Comparison of ENCODE assay signal across 15 mouse cellular contexts in genomic region chr6:83027706-83028105, GRCm38 (mm10). TPM values are rescaled to one million over a fixed set of nuclear protein-coding genes. Genes with fewer than 3 reads are reported as not detected.
DNase-seq lines count a peak whose midpoint lies in the region; ATAC-seq and TF ChIP-seq lines count a peak whose summit lies in the region.
"Had no signal": no experiment of that assay in that cellular context is flagged by ENCODE, and none has a peak within 500 bp of the region (broad histone marks: within the 10 kb centered on the region; RNA-seq: fewer than 3 reads in every experiment).

No protein-coding gene starts in this region.

- DNase-seq in liver, postnatal 0 days, result no peak
- DNase-seq in 3T3-L1 (ENCODE audit: low read depth, low spot score), result peak; percentile 90
- DNase-seq in Muller cell, postnatal 12 days (ENCODE audit: inconsistent ontology term), result peak; percentile 70
- no peak for DNase-seq in limb, embryonic 10.5 days (ENCODE audit: low spot score)
- no peak for DNase-seq in frontal cortex, postnatal 14 days (ENCODE audit: low spot score in 2 of 2)
- no peak for DNase-seq in layer of hippocampus, postnatal 14 days (ENCODE audit: low spot score in 2 of 2)
- DNase-seq: adrenal gland, postnatal 14 days; cerebellum, postnatal 36 days; forebrain, postnatal 0 days; kidney, adult 8-10 months; right cerebral cortex, postnatal 25 days had no signal

- WGBS in liver, embryonic 12.5 days (ENCODE audit: insufficient replicate concordance), result 42% methylated on average over 8 of the region's 9 CpGs
- 36% methylated on average over 6 of the region's 9 CpGs for WGBS in liver, postnatal 0 days (ENCODE audit: insufficient replicate concordance)
- WGBS in limb, embryonic 10.5 days, result 54% methylated on average over 7 of the region's 9 CpGs
- WGBS in forebrain, embryonic 16.5 days, result 52% methylated on average over 7 of the region's 9 CpGs

- H3K4me1 ChIP-seq in liver, embryonic 12.5 days, result peaks cover 76% of the 10 kb centered on the region
- H3K4me1 ChIP-seq in liver, postnatal 0 days (ENCODE audit: insufficient read depth), result peaks cover 33% of the 10 kb centered on the region
- H3K4me1 ChIP-seq in limb, embryonic 10.5 days, result peaks cover 28% of the 10 kb centered on the region
- peaks cover 4% of the 10 kb centered on the region for H3K4me1 ChIP-seq in forebrain, embryonic 16.5 days (replicated peaks; ENCODE audit: control insufficient read depth, insufficient read depth, low read length)

- no peak overlapping the region for H3K4me3 ChIP-seq in liver, embryonic 12.5 days
- no peak overlapping the region for H3K4me3 ChIP-seq in liver, postnatal 0 days (ENCODE audit: low read depth, low read length)
- H3K4me3 ChIP-seq in limb, embryonic 10.5 days, result no peak overlapping the region
- H3K4me3 ChIP-seq in forebrain, embryonic 16.5 days (replicated peaks; ENCODE audit: low read length), result no peak overlapping the region
- H3K4me3 ChIP-seq: left cerebral cortex, adult 2 months; midbrain, embryonic 13.5 days had no signal

- H3K27me3 ChIP-seq in liver, embryonic 12.5 days (replicated peaks), result peaks cover 19% of the 10 kb centered on the region; the same call in 1 of the 2 replicates
- peaks cover 13% of the 10 kb centered on the region; the same call in 1 of the 2 replicates for H3K27me3 ChIP-seq in liver, postnatal 0 days (ENCODE audit: insufficient read depth, low read length)
- peaks cover 59% of the 10 kb centered on the region for H3K27me3 ChIP-seq in limb, embryonic 10.5 days (ENCODE audit: low read depth, poor library complexity, severe bottlenecking)
- peaks cover 15% of the 10 kb centered on the region for H3K27me3 ChIP-seq in forebrain, embryonic 16.5 days (replicated peaks; ENCODE audit: control insufficient read depth, insufficient read depth, low read length)

- H3K36me3 ChIP-seq in liver, embryonic 12.5 days, result peaks cover 28% of the 10 kb centered on the region
- peaks cover 14% of the 10 kb centered on the region for H3K36me3 ChIP-seq in liver, postnatal 0 days (replicated peaks; ENCODE audit: insufficient read depth, low read length)
- no peaks in the 10 kb centered on the region for H3K36me3 ChIP-seq in limb, embryonic 10.5 days
- no peaks in the 10 kb centered on the region for H3K36me3 ChIP-seq in forebrain, embryonic 16.5 days (ENCODE audit: control insufficient read depth, insufficient read depth)
- H3K36me3 ChIP-seq: midbrain, embryonic 13.5 days had no signal

- no peak for TF ChIP-seq CTCF in liver, postnatal 0 days (IDR thresholded peaks at IDR 0.05; ENCODE audit: low read depth)

- H3K27ac ChIP-seq in liver, embryonic 12.5 days, result peak overlapping the region; percentile 50; the same call in 1 of the 2 replicates
- no peak overlapping the region for H3K27ac ChIP-seq in liver, postnatal 0 days (ENCODE audit: low read depth)
- peak overlapping the region; percentile 43 for H3K27ac ChIP-seq in limb, embryonic 10.5 days
- H3K27ac ChIP-seq in forebrain, embryonic 16.5 days (ENCODE audit: low read length), result no peak overlapping the region
- H3K27ac ChIP-seq: left cerebral cortex, adult 2 months; midbrain, embryonic 13.5 days had no signal

- H3K9me3 ChIP-seq in liver, embryonic 12.5 days (replicated peaks), result no peaks in the 10 kb centered on the region
- no peaks in the 10 kb centered on the region for H3K9me3 ChIP-seq in liver, postnatal 0 days (ENCODE audit: low read length)
- no peaks in the 10 kb centered on the region for H3K9me3 ChIP-seq in limb, embryonic 10.5 days (replicated peaks)
- no peaks in the 10 kb centered on the region for H3K9me3 ChIP-seq in forebrain, embryonic 16.5 days (ENCODE audit: control insufficient read depth, low read length)
- H3K9me3 ChIP-seq: midbrain, embryonic 13.5 days had no signal

- no peak for ATAC-seq in liver, embryonic 12.5 days
- no peak for ATAC-seq in liver, postnatal 0 days
- ATAC-seq in forebrain, embryonic 16.5 days, result no peak
- ATAC-seq: forebrain, postnatal 0 days; midbrain, embryonic 13.5 days had no signal

- peak overlapping the region; percentile 12; the same call in 1 of the 2 replicates for H3K9ac ChIP-seq in liver, embryonic 12.5 days
- H3K9ac ChIP-seq in liver, postnatal 0 days (replicated peaks), result no peak overlapping the region
- no peak overlapping the region for H3K9ac ChIP-seq in forebrain, embryonic 16.5 days (replicated peaks; ENCODE audit: low read depth, low read length)
- H3K9ac ChIP-seq: forebrain, postnatal 0 days; midbrain, embryonic 13.5 days had no signal

- H3K4me2 ChIP-seq in liver, embryonic 12.5 days, result no peak overlapping the region
- H3K4me2 ChIP-seq in liver, postnatal 0 days (ENCODE audit: low read depth, low read length), result no peak overlapping the region
- no peak overlapping the region for H3K4me2 ChIP-seq in forebrain, embryonic 16.5 days (ENCODE audit: low read length)
- H3K4me2 ChIP-seq: midbrain, embryonic 13.5 days had no signal

- no peak for TF ChIP-seq EP300 in liver, postnatal 0 days (IDR thresholded peaks at IDR 0.05; ENCODE audit: low read depth)

RNA-seq across cellular contexts. Expression of gene Dok1, which starts 5.6 kb away (rescaled TPM):
- polyA plus RNA-seq in liver, embryonic 12.5 days (2016; fragmentation: Nextera tagmentation; extraction: Ambion mirVana), result 22.2 and 22.6 TPM in 2 replicates
- polyA plus RNA-seq in liver, postnatal 0 days (2015; fragmentation: Nextera tagmentation; extraction: Ambion mirVana), result 11.3 and 11.8 TPM in 2 replicates
- polyA plus RNA-seq in limb, embryonic 10.5 days (2016; fragmentation: Nextera tagmentation; extraction: Ambion mirVana), result 9.8 and 14.9 TPM in 2 replicates
- total RNA-seq in layer of hippocampus, postnatal 14 days (2021), result 1 to 10 TPM; 3.1 to 3.3 TPM
- polyA plus RNA-seq in forebrain, embryonic 16.5 days (2015; fragmentation: Nextera tagmentation; extraction: Ambion mirVana), result 2.0 and 2.1 TPM in 2 replicates

RNA-seq across cellular contexts. Expression of gene Loxl3, which starts 6.3 kb away (rescaled TPM):
- polyA plus RNA-seq in liver, embryonic 12.5 days (2016; fragmentation: Nextera tagmentation; extraction: Ambion mirVana), result 3.1 and 3.2 TPM in 2 replicates
- 1.2 and 1.7 TPM in 2 replicates for polyA plus RNA-seq in liver, postnatal 0 days (2015; fragmentation: Nextera tagmentation; extraction: Ambion mirVana)
- polyA plus RNA-seq in limb, embryonic 10.5 days (2016; fragmentation: Nextera tagmentation; extraction: Ambion mirVana), result 6.3 and 12.8 TPM in 2 replicates
- total RNA-seq in layer of hippocampus, postnatal 14 days (2021), result 1 to 10 TPM; 2.3 to 3.8 TPM
- 5.3 and 6.0 TPM in 2 replicates for polyA plus RNA-seq in forebrain, embryonic 16.5 days (2015; fragmentation: Nextera tagmentation; extraction: Ambion mirVana)

RNA-seq across cellular contexts. Expression of gene Aup1, which starts 26.6 kb away (rescaled TPM):
- 215 and 233 TPM in 2 replicates for polyA plus RNA-seq in liver, embryonic 12.5 days (2016; fragmentation: Nextera tagmentation; extraction: Ambion mirVana)
- 175 and 180 TPM in 2 replicates for polyA plus RNA-seq in liver, postnatal 0 days (2015; fragmentation: Nextera tagmentation; extraction: Ambion mirVana)
- polyA plus RNA-seq in limb, embryonic 10.5 days (2016; fragmentation: Nextera tagmentation; extraction: Ambion mirVana), result 167 and 169 TPM in 2 replicates
- total RNA-seq in layer of hippocampus, postnatal 14 days (2021), result 100 to 1,000 TPM; 108 to 116 TPM
- 157 and 186 TPM in 2 replicates for polyA plus RNA-seq in forebrain, embryonic 16.5 days (2015; fragmentation: Nextera tagmentation; extraction: Ambion mirVana)

RNA-seq across cellular contexts. Expression of gene Htra2, which starts 27.4 kb away (rescaled TPM):
- polyA plus RNA-seq in liver, embryonic 12.5 days (2016; fragmentation: Nextera tagmentation; extraction: Ambion mirVana), result 147 and 154 TPM in 2 replicates
- 33.8 and 34.7 TPM in 2 replicates for polyA plus RNA-seq in liver, postnatal 0 days (2015; fragmentation: Nextera tagmentation; extraction: Ambion mirVana)
- polyA plus RNA-seq in limb, embryonic 10.5 days (2016; fragmentation: Nextera tagmentation; extraction: Ambion mirVana), result 76.2 and 82.6 TPM in 2 replicates
- total RNA-seq in layer of hippocampus, postnatal 14 days (2021), result 10 to 100 TPM; 55.7 to 60.1 TPM
- polyA plus RNA-seq in forebrain, embryonic 16.5 days (2015; fragmentation: Nextera tagmentation; extraction: Ambion mirVana), result 70.7 and 77.8 TPM in 2 replicates

RNA-seq across cellular contexts. Expression of gene Dqx1, which starts 29.9 kb away (rescaled TPM):
- 5.0 and 5.4 TPM in 2 replicates for polyA plus RNA-seq in liver, embryonic 12.5 days (2016; fragmentation: Nextera tagmentation; extraction: Ambion mirVana)
- 7.5 and 8.2 TPM in 2 replicates for polyA plus RNA-seq in liver, postnatal 0 days (2015; fragmentation: Nextera tagmentation; extraction: Ambion mirVana)
- polyA plus RNA-seq in limb, embryonic 10.5 days (2016; fragmentation: Nextera tagmentation; extraction: Ambion mirVana), result 1.4 and 1.5 TPM in 2 replicates
- under 1 TPM; 0.48 to 0.74 TPM for total RNA-seq in layer of hippocampus, postnatal 14 days (2021)
- 0.30 and 0.31 TPM in 2 replicates for polyA plus RNA-seq in forebrain, embryonic 16.5 days (2015; fragmentation: Nextera tagmentation; extraction: Ambion mirVana)

Comparison
In these comparisons a context has a peak if more than half of its experiments do, and no peak if none do; other contexts are left out.
1. H3K27ac ChIP-seq: peak in liver, embryonic 12.5 days (single experiment) and limb, embryonic 10.5 days (single experiment); none in liver, postnatal 0 days (single experiment) and forebrain, embryonic 16.5 days (single experiment).
2. DNase-seq: peak in 3T3-L1 (single experiment) and Muller cell, postnatal 12 days (single experiment); none in liver, postnatal 0 days (single experiment), limb, embryonic 10.5 days (single experiment), frontal cortex, postnatal 14 days (0 of 2) and layer of hippocampus, postnatal 14 days (0 of 2).